Mouse (Mus musculus): ENCODE measurements around the gene Tsfm. TPM values are rescaled to one million over a fixed set of nuclear protein-coding genes. Genes with fewer than 3 reads are reported as not detected.
"Not testable (repeated sequence)": the region's sequence is repeated elsewhere in the genome, so short reads cannot be mapped to it uniquely, and the experiment has no call there.

The Tsfm gene
- polyA plus RNA-seq, 1 experiment from 2014 or later, result 38.4 TPM

DNA sequence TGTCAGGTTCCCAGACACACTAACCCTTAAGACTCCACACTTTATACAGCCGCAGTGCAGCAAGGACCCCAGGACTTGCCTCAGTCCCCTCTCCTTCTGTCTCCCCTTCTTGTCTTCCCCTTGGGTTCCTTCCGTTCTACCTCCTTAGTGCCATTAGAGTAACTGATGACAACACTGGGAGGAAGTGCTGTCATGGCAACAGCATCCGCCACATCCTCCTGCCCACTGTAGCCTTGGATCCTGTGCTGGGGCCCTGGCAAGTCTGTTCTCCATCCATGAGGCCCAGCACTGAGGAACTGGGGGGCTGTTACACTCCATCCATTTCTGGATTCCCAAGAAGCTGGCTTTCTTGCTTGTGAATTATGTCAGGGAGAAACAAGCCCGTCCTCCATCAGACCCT, 45.4 kb upstream of the Tsfm start:
- WGBS (ENCODE audit: insufficient replicate concordance), result 16% methylated on average over 4 of the region's 4 CpGs
- TF ChIP-seq CTCF (IDR thresholded peaks at IDR 0.05; ENCODE audit: low read depth) (no peak), EP300 (IDR thresholded peaks at IDR 0.05; ENCODE audit: low read depth) (no peak)
- peak; percentile 40 for DNase-seq
- Histone ChIP-seq H3K27ac (ENCODE audit: low read depth) (no peak overlapping the region), H3K9ac (replicated peaks) (no peak overlapping the region), H3K9me3 (ENCODE audit: low read length) (no peaks in the 10 kb centered on the region), H3K4me3 (ENCODE audit: low read depth, low read length) (peak overlapping the region; percentile 34; the same call in 1 of the 2 replicates), H3K4me1 (ENCODE audit: insufficient read depth) (peaks cover 31% of the 10 kb centered on the region), H3K4me2 (ENCODE audit: low read depth, low read length) (peak overlapping the region; percentile 65), H3K36me3 (replicated peaks; ENCODE audit: insufficient read depth, low read length) (no peaks in the 10 kb centered on the region), H3K27me3 (ENCODE audit: insufficient read depth, low read length) (peaks cover 21% of the 10 kb centered on the region; the same call in 1 of the 2 replicates)
- peak; percentile 18; the same call in 1 of the 2 replicates for ATAC-seq

GRCm38 (mm10) chr10:127075651-127076050, 45.0 kb upstream of the Tsfm start:
- Histone ChIP-seq H3K36me3 (replicated peaks; ENCODE audit: insufficient read depth, low read length) (no peaks in the 10 kb centered on the region), H3K9me3 (ENCODE audit: low read length) (no peaks in the 10 kb centered on the region), H3K27ac (ENCODE audit: low read depth) (no peak overlapping the region), H3K27me3 (ENCODE audit: insufficient read depth, low read length) (peaks cover 21% of the 10 kb centered on the region; the same call in 1 of the 2 replicates), H3K4me2 (ENCODE audit: low read depth, low read length) (peak overlapping the region; percentile 65), H3K9ac (replicated peaks) (no peak overlapping the region; the same call in 1 of the 2 replicates), H3K4me1 (ENCODE audit: insufficient read depth) (peaks cover 33% of the 10 kb centered on the region), H3K4me3 (ENCODE audit: low read depth, low read length) (peak overlapping the region; percentile 34)
- no peak for TF ChIP-seq CTCF (IDR thresholded peaks at IDR 0.05; ENCODE audit: low read depth)
- no peak for TF ChIP-seq EP300 (IDR thresholded peaks at IDR 0.05; ENCODE audit: low read depth)
- DNase-seq (no peak), ATAC-seq (no peak)
- WGBS (ENCODE audit: insufficient replicate concordance), result 24% methylated on average over 8 of the region's 8 CpGs

DNA sequence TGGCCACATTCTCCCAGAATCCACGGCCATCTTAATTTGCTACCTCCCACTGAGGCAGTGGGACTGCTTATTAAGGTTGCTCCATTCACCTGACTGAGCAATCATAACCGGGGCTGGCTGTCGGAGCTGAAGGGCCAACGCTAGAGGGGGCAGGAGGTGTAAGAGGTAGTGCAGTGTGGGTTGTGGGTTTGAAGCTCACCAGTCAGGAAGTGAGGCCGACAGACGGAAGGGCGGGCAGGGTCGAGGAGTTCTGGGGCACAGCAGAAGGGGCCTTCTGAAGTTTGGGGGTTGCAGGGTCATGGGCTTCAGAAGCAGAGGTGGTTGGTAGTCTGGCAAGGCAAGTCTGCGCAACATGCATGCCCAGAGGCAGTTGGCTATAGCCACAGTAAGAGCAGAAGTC, 44.4 kb upstream of the Tsfm start, which contains the start of gene Agap2:
Gene Agap2 (plus strand): TSS at position 205 of the 400 bp plus-strand sequence.
- TF ChIP-seq CTCF (IDR thresholded peaks at IDR 0.05; ENCODE audit: low read depth) (peak; percentile 65), EP300 (IDR thresholded peaks at IDR 0.05; ENCODE audit: low read depth) (no peak)
- Histone ChIP-seq H3K9me3 (ENCODE audit: low read length) (no peaks in the 10 kb centered on the region), H3K27ac (ENCODE audit: low read depth) (no peak within 1 kb of the TSS), H3K4me3 (ENCODE audit: low read depth, low read length) (peak within 1 kb of the TSS; percentile 34), H3K9ac (replicated peaks) (no peak within 1 kb of the TSS; the same call in 1 of the 2 replicates), H3K4me2 (ENCODE audit: low read depth, low read length) (peak within 1 kb of the TSS; percentile 65), H3K27me3 (ENCODE audit: insufficient read depth, low read length) (peaks cover 21% of the 10 kb centered on the region; the same call in 1 of the 2 replicates), H3K4me1 (ENCODE audit: insufficient read depth) (peaks cover 33% of the 10 kb centered on the region), H3K36me3 (replicated peaks; ENCODE audit: insufficient read depth, low read length) (no peaks in the 10 kb centered on the region)
- DNase-seq (peak; percentile 49), ATAC-seq (no peak)
- WGBS (ENCODE audit: insufficient replicate concordance), result 29% methylated on average over 9 of the region's 9 CpGs

DNA sequence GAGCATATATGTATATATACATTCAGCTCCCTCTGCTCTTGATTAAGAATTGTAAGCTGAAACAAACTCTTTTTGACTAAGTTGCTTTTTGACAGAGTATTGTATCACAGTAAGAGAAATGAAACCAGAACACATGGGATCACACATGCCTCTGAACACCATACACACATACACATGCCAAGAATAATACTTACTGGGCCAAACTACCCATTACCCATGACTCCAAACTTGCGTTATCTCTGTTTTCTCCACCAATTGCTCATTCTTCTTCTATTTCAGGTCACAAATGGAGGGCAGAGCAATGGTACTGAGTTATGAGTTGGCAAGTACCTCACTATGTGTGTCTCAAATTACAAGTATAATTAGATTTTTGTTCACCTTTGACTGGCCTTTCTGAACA, 43.3 kb upstream of the Tsfm start:
- Histone ChIP-seq H3K36me3 (replicated peaks; ENCODE audit: insufficient read depth, low read length) (no peaks in the 10 kb centered on the region), H3K4me3 (ENCODE audit: low read depth, low read length) (no peak overlapping the region), H3K4me1 (ENCODE audit: insufficient read depth) (peaks cover 31% of the 10 kb centered on the region), H3K27me3 (ENCODE audit: insufficient read depth, low read length) (peaks cover 13% of the 10 kb centered on the region; the same call in 1 of the 2 replicates), H3K9me3 (ENCODE audit: low read length) (no peaks in the 10 kb centered on the region), H3K9ac (replicated peaks) (no peak overlapping the region), H3K27ac (ENCODE audit: low read depth) (no peak overlapping the region), H3K4me2 (ENCODE audit: low read depth, low read length) (no peak overlapping the region)
- 90% methylated on average over 1 of the region's 1 CpGs for WGBS (ENCODE audit: insufficient replicate concordance)
- TF ChIP-seq EP300 (IDR thresholded peaks at IDR 0.05; ENCODE audit: low read depth) (no peak), CTCF (IDR thresholded peaks at IDR 0.05; ENCODE audit: low read depth) (no peak)
- ATAC-seq, result no peak
- DNase-seq, result no peak

GRCm38 (mm10) chr10:127072969-127073368, 42.3 kb upstream of the Tsfm start:
- H3K9me3 ChIP-seq (ENCODE audit: low read length); H3K27ac ChIP-seq (ENCODE audit: low read depth); H3K9ac ChIP-seq (replicated peaks); ATAC-seq; H3K4me2 ChIP-seq (ENCODE audit: low read depth, low read length); H3K4me3 ChIP-seq (ENCODE audit: low read depth, low read length); DNase-seq; H3K27me3 ChIP-seq (ENCODE audit: insufficient read depth, low read length); H3K36me3 ChIP-seq (replicated peaks; ENCODE audit: insufficient read depth, low read length): not testable (repeated sequence)
- H3K4me1 ChIP-seq (ENCODE audit: insufficient read depth), result peaks cover 30% of the 10 kb centered on the region
- WGBS (ENCODE audit: insufficient replicate concordance), result 60% methylated on average over 2 of the region's 2 CpGs

GRCm38 (mm10) chr10:127072270-127072669, 41.6 kb upstream of the Tsfm start:
- not testable (repeated sequence) for H3K9me3 ChIP-seq (ENCODE audit: low read length); H3K27me3 ChIP-seq (ENCODE audit: insufficient read depth, low read length); H3K27ac ChIP-seq (ENCODE audit: low read depth); H3K4me3 ChIP-seq (ENCODE audit: low read depth, low read length); H3K9ac ChIP-seq (replicated peaks); H3K4me2 ChIP-seq (ENCODE audit: low read depth, low read length); DNase-seq; H3K36me3 ChIP-seq (replicated peaks; ENCODE audit: insufficient read depth, low read length); ATAC-seq
- peaks cover 32% of the 10 kb centered on the region for H3K4me1 ChIP-seq (ENCODE audit: insufficient read depth)
- WGBS (ENCODE audit: insufficient replicate concordance), result 83% methylated on average over 4 of the region's 4 CpGs
